ENCODE assay signal across 23 mouse cellular contexts in genomic region chrX:52365790-52366189, GRCm38 (mm10).
DNase-seq lines count a peak whose midpoint lies in the region; ATAC-seq lines count a peak whose summit lies in the region.
"Had no signal": no experiment of that assay in that cellular context is flagged by ENCODE, and none has a peak within 500 bp of the region (broad histone marks: within the 10 kb centered on the region; RNA-seq: fewer than 3 reads in every experiment).

No protein-coding gene starts in this region.

- H3K36me3 ChIP-seq in neural tube, embryonic 11.5 days (ENCODE audit: control insufficient read depth, insufficient read depth, low read length), result no peaks in the 10 kb centered on the region
- no peaks in the 10 kb centered on the region for H3K36me3 ChIP-seq in neural tube, embryonic 15.5 days
- H3K36me3 ChIP-seq: embryonic facial prominence, embryonic 13.5 days; forebrain, embryonic 12.5 days; G1E; heart, embryonic 10.5 days; hindbrain, embryonic 12.5 days had no signal

- DNase-seq in adrenal gland, adult (ENCODE audit: inconsistent age in 2 of 2, low spot score in 1 of 2), result peak; percentile 15 to 54
- no peak for DNase-seq in adrenal gland, postnatal 4 days (ENCODE audit: low spot score in 2 of 2)
- DNase-seq in embryo, embryonic 11 days, result peak; percentile 8
- DNase-seq in embryo, embryonic 9.5 days (ENCODE audit: extremely low spot score), result no peak
- DNase-seq in neural tube, embryonic 11.5 days (ENCODE audit: low spot score), result no peak
- DNase-seq in layer of hippocampus, adult 9-10 months (ENCODE audit: low spot score), result no peak
- DNase-seq: B cell, adult 2 months; cerebellum, adult 2 months; cerebellum, postnatal 10 days; gastrocnemius, postnatal 10 days; heart, adult 18-20 months; heart, postnatal 10 days; heart, postnatal 4 days had no signal

- H3K9me3 ChIP-seq in neural tube, embryonic 11.5 days (ENCODE audit: control insufficient read depth, low read length), result no peaks in the 10 kb centered on the region
- H3K9me3 ChIP-seq in neural tube, embryonic 15.5 days (replicated peaks), result no peaks in the 10 kb centered on the region
- H3K9me3 ChIP-seq: embryonic facial prominence, embryonic 13.5 days; forebrain, embryonic 12.5 days; G1E; heart, embryonic 10.5 days; hindbrain, embryonic 12.5 days had no signal

- no peak overlapping the region for H3K27ac ChIP-seq in neural tube, embryonic 11.5 days (ENCODE audit: low read depth, low read length)
- no peak overlapping the region for H3K27ac ChIP-seq in neural tube, embryonic 15.5 days (replicated peaks)
- H3K27ac ChIP-seq: embryonic facial prominence, embryonic 13.5 days; forebrain, embryonic 12.5 days; heart, embryonic 10.5 days; hindbrain, embryonic 12.5 days had no signal

- WGBS in neural tube, embryonic 11.5 days, result 46% methylated on average over 10 of the region's 10 CpGs
- 36% methylated on average over 10 of the region's 10 CpGs for whole genome bisulfite sequencing in neural tube, embryonic 15.5 days

- H3K4me1 ChIP-seq in neural tube, embryonic 11.5 days (ENCODE audit: control insufficient read depth, insufficient read depth, low read length), result no peaks in the 10 kb centered on the region
- H3K4me1 ChIP-seq in neural tube, embryonic 15.5 days, result peaks cover 2% of the 10 kb centered on the region; the same call in 1 of the 2 replicates
- H3K4me1 ChIP-seq: heart, embryonic 10.5 days; hindbrain, embryonic 12.5 days had no signal

- ATAC-seq in neural tube, embryonic 11.5 days (ENCODE audit: insufficient read depth, low FRiP score, low TSS enrichment), result 0 out of 2 replicates have a peak, but pooled peaks have one; percentile 22
- ATAC-seq in neural tube, embryonic 15.5 days (ENCODE audit: low FRiP score), result no peak
- ATAC-seq: CD4-positive, CD25-positive, alpha-beta regulatory T cell, adult 4 months; forebrain, embryonic 16.5 days; hindbrain, embryonic 16.5 days; inflammation-experienced regulatory T-cells, adult 6 months had no signal

- H3K9ac ChIP-seq in neural tube, embryonic 11.5 days (ENCODE audit: low read length), result no peak overlapping the region
- no peak overlapping the region for H3K9ac ChIP-seq in neural tube, embryonic 15.5 days (replicated peaks)
- H3K9ac ChIP-seq: embryonic facial prominence, embryonic 13.5 days; forebrain, embryonic 12.5 days; hindbrain, embryonic 12.5 days had no signal

- H3K4me3 ChIP-seq in neural tube, embryonic 11.5 days (ENCODE audit: low read depth, low read length), result no peak overlapping the region
- no peak overlapping the region for H3K4me3 ChIP-seq in neural tube, embryonic 15.5 days (replicated peaks)
- H3K4me3 ChIP-seq: embryonic facial prominence, embryonic 13.5 days; forebrain, embryonic 12.5 days; heart, embryonic 10.5 days; hindbrain, embryonic 12.5 days had no signal

- no peaks in the 10 kb centered on the region for H3K27me3 ChIP-seq in neural tube, embryonic 11.5 days (ENCODE audit: control insufficient read depth, insufficient read depth, low read length)
- H3K27me3 ChIP-seq in neural tube, embryonic 15.5 days (replicated peaks), result no peaks in the 10 kb centered on the region
- H3K27me3 ChIP-seq: embryonic facial prominence, embryonic 13.5 days; forebrain, embryonic 12.5 days; hindbrain, embryonic 12.5 days had no signal

- H3K4me2 ChIP-seq in neural tube, embryonic 11.5 days (ENCODE audit: low read depth), result no peak overlapping the region
- no peak overlapping the region; the same call in 1 of the 2 replicates for H3K4me2 ChIP-seq in neural tube, embryonic 15.5 days
- H3K4me2 ChIP-seq: embryonic facial prominence, embryonic 13.5 days; forebrain, embryonic 12.5 days; hindbrain, embryonic 12.5 days had no signal

Comparison
In these comparisons a context has a peak if more than half of its experiments do, and no peak if none do; other contexts are left out.
1. DNase-seq: peak in adrenal gland, adult (2 of 2) and embryo, embryonic 11 days (single experiment); none in adrenal gland, postnatal 4 days (0 of 2), embryo, embryonic 9.5 days (single experiment), neural tube, embryonic 11.5 days (single experiment) and layer of hippocampus, adult 9-10 months (single experiment).